Mouse (Mus musculus) myocyte (in vitro differentiated cells): ENCODE results near the gene Carns1. TPM values are rescaled to one million over a fixed set of nuclear protein-coding genes. Genes with fewer than 3 reads are reported as not detected.
A peak's percentile ranks its signal among the peaks of the same experiment; 100 is the strongest.

Source experiments
- H3K27me3 ChIP-seq: one replicate; pipeline ENCODE4 v1.6.1; 2011; ENCODE audit not compliant: control insufficient read depth, insufficient read depth, insufficient read length
- H3K36me3 ChIP-seq: one replicate; pipeline ENCODE4 v1.6.1; 2011; ENCODE audit not compliant: control insufficient read depth, insufficient read depth
- H3K4me2 ChIP-seq: one replicate; pipeline ENCODE4 v1.6.1; 2011; ENCODE audit warnings: low read depth, control low read depth
- H3K4me3 ChIP-seq: one replicate; pipeline ENCODE4 v1.5.1; 2011; ENCODE audit warnings: mild to moderate bottlenecking, control low read depth, moderate library complexity
- H3K79me2 ChIP-seq: one replicate; pipeline ENCODE4 v1.6.1; 2011; ENCODE audit not compliant: control insufficient read depth, insufficient read depth
- H3ac ChIP-seq: one replicate; pipeline ENCODE4 v1.6.1; 2011; ENCODE audit not compliant: control insufficient read depth, insufficient read length
- CEBPB ChIP-seq: IDR thresholded peaks from 2 replicates; pipeline ENCODE4 v1.6.1; 2011; ENCODE audit warnings: mild to moderate bottlenecking, moderate library complexity; ENCODE audit not compliant: poor library complexity, insufficient read depth, severe bottlenecking
- E2F4 ChIP-seq: IDR thresholded peaks from one replicate; pipeline ENCODE4 v1.6.1; 2011; ENCODE audit warnings: mild to moderate bottlenecking, control low read depth, moderate library complexity; ENCODE audit not compliant: insufficient read depth
- MAX ChIP-seq: IDR thresholded peaks from one replicate; pipeline ENCODE4 v1.6.1; 2011; ENCODE audit warnings: low read depth, mild to moderate bottlenecking, control low read depth
- MYOD1 ChIP-seq, 3 experiments: IDR thresholded peaks; one replicate each; pipeline ENCODE4 v1.6.1; 2011; ENCODE audit warnings: control low read depth in 2 of 3, low read depth in 2 of 3, mild to moderate bottlenecking in 2 of 3, moderate library complexity in 1 of 3; ENCODE audit not compliant: insufficient read length in 2 of 3, control insufficient read depth in 1 of 3
- MYOG ChIP-seq, 3 experiments: IDR thresholded peaks; one replicate each; pipeline ENCODE4 v1.6.1; 2011; ENCODE audit warnings: control low read depth in 2 of 3, low read depth in 2 of 3, mild to moderate bottlenecking in 2 of 3; ENCODE audit not compliant: insufficient read length in 2 of 3, control insufficient read depth in 1 of 3, insufficient read depth in 1 of 3
- POLR2A ChIP-seq: IDR thresholded peaks from one replicate; pipeline ENCODE4 v1.6.1; 2011; ENCODE audit warnings: low read depth, mild to moderate bottlenecking, control low read depth, moderate library complexity; ENCODE audit not compliant: insufficient read length
- POLR2AphosphoS2 ChIP-seq: IDR thresholded peaks from one replicate; pipeline ENCODE4 v1.6.1; 2011; ENCODE audit warnings: low read depth, control low read depth; ENCODE audit not compliant: insufficient read length
- REST ChIP-seq: IDR thresholded peaks from one replicate; pipeline ENCODE4 v1.6.1; 2011; ENCODE audit warnings: mild to moderate bottlenecking, control low read depth, moderate library complexity; ENCODE audit not compliant: insufficient read depth, insufficient read length
- SRF ChIP-seq: IDR thresholded peaks from one replicate; pipeline ENCODE4 v1.6.1; 2011; ENCODE audit warnings: low read depth; ENCODE audit not compliant: control insufficient read depth, insufficient read length
- TCF12 ChIP-seq: IDR thresholded peaks from one replicate; pipeline ENCODE4 v1.6.1; 2011; ENCODE audit warnings: mild to moderate bottlenecking, control low read depth; ENCODE audit not compliant: poor library complexity, insufficient read depth, severe bottlenecking
- TCF3 ChIP-seq: IDR thresholded peaks from one replicate; pipeline ENCODE4 v1.6.1; 2011; ENCODE audit warnings: low read depth, control low read depth; ENCODE audit not compliant: insufficient read length
- USF1 ChIP-seq: IDR thresholded peaks from one replicate; pipeline ENCODE4 v1.6.1; 2011; ENCODE audit warnings: low read depth, mild to moderate bottlenecking, control low read depth, moderate library complexity
- polyA plus RNA-seq: library from polyadenylated mRNA; unstranded; fragments of >200 nt; fragmentation: generic; extraction: Trizol; gene quantifications from one replicate; pipeline ENCODE4 v1.2.1, GENCODE M21; 2012; ENCODE audit warnings: missing spikeins

The Carns1 gene
- polyA plus RNA-seq, 1 experiment, result 8.2 TPM

GRCm38 (mm10) chr19:4134354-4134753 lies 40.9 kb downstream of the Carns1 start:
- Histone ChIP-seq H3K4me3 (no peak overlapping the region), H3K36me3 (peaks cover 18% of the 10 kb centered on the region), H3ac (no peak overlapping the region), H3K4me2 (no peak overlapping the region), H3K27me3 (no peaks in the 10 kb centered on the region), H3K79me2 (no peaks in the 10 kb centered on the region)
- TF ChIP-seq SRF, result no peak
- TF ChIP-seq POLR2A, result no peak
- no peak for TF ChIP-seq REST
- no peak for TF ChIP-seq POLR2AphosphoS2
- no peak for TF ChIP-seq MYOD1 (IDR thresholded peaks at IDR 0.05; ENCODE audit: control insufficient read depth in 1 of 3, insufficient read length in 2 of 3, low read depth in 2 of 3)
- no peak for TF ChIP-seq USF1
- no peak for TF ChIP-seq CEBPB
- TF ChIP-seq MYOG (IDR thresholded peaks at IDR 0.05; ENCODE audit: control insufficient read depth in 1 of 3, insufficient read depth in 1 of 3, insufficient read length in 2 of 3, low read depth in 2 of 3), result no peak
- no peak for TF ChIP-seq E2F4
- no peak for TF ChIP-seq MAX
- no peak for TF ChIP-seq TCF12
- TF ChIP-seq TCF3, result no peak

- TF ChIP-seq E2F4 (no peak), MYOD1 (IDR thresholded peaks at IDR 0.05; ENCODE audit: control insufficient read depth in 1 of 3, insufficient read length in 2 of 3, low read depth in 2 of 3) (no peak), TCF3 (no peak)
- H3K79me2 ChIP-seq, result peaks cover 10% of the 10 kb centered on the region
- peaks cover 18% of the 10 kb centered on the region for H3K36me3 ChIP-seq
These were observed 43.5 kb downstream of the Carns1 start for GRCm38 (mm10) chr19:4131768-4132167.

GRCm38 (mm10) chr19:4131075-4131474 lies 44.2 kb downstream of the Carns1 start:
- H3K27me3 ChIP-seq, result no peaks in the 10 kb centered on the region
- H3K79me2 ChIP-seq, result peaks cover 15% of the 10 kb centered on the region
- no peak overlapping the region for H3K4me2 ChIP-seq
- TF ChIP-seq MYOD1 (IDR thresholded peaks at IDR 0.05; ENCODE audit: control insufficient read depth in 1 of 3, insufficient read length in 2 of 3, low read depth in 2 of 3) (no peak), MYOG (IDR thresholded peaks at IDR 0.05; ENCODE audit: control insufficient read depth in 1 of 3, insufficient read depth in 1 of 3, insufficient read length in 2 of 3, low read depth in 2 of 3) (no peak), POLR2A (no peak), TCF3 (no peak), TCF12 (no peak), REST (no peak), CEBPB (no peak), MAX (no peak), E2F4 (no peak), POLR2AphosphoS2 (no peak), USF1 (no peak), SRF (no peak)
- H3ac ChIP-seq, result no peak overlapping the region
- peaks cover 18% of the 10 kb centered on the region for H3K36me3 ChIP-seq
- H3K4me3 ChIP-seq, result no peak overlapping the region

More at GRCm38 (mm10) chr19:4131768-4132167, 43.5 kb downstream of the Carns1 start:
- no peak overlapping the region for H3K4me2 ChIP-seq
- H3ac ChIP-seq, result no peak overlapping the region
- H3K4me3 ChIP-seq, result no peak overlapping the region
- no peaks in the 10 kb centered on the region for H3K27me3 ChIP-seq

- no peak overlapping the region for H3K4me3 ChIP-seq
- H3K27me3 ChIP-seq, result no peaks in the 10 kb centered on the region
- peaks cover 18% of the 10 kb centered on the region for H3K36me3 ChIP-seq
- H3K4me2 ChIP-seq, result peak overlapping the region; percentile 48
- H3ac ChIP-seq, result no peak overlapping the region
- H3K79me2 ChIP-seq, result peaks cover 17% of the 10 kb centered on the region
- TF ChIP-seq TCF3 (no peak), POLR2AphosphoS2 (no peak), USF1 (no peak), CEBPB (no peak), SRF (no peak), TCF12 (no peak), MYOG (IDR thresholded peaks at IDR 0.05; ENCODE audit: control insufficient read depth in 1 of 3, insufficient read depth in 1 of 3, insufficient read length in 2 of 3, low read depth in 2 of 3) (no peak), REST (no peak), POLR2A (no peak), MYOD1 (IDR thresholded peaks at IDR 0.05; ENCODE audit: control insufficient read depth in 1 of 3, insufficient read length in 2 of 3, low read depth in 2 of 3) (no peak), E2F4 (no peak)
These were observed 45.2 kb downstream of the Carns1 start for GRCm38 (mm10) chr19:4130106-4130505.

GRCm38 (mm10) chr19:4129462-4129861 lies 45.8 kb downstream of the Carns1 start:
- TF ChIP-seq POLR2AphosphoS2 (no peak), E2F4 (no peak), CEBPB (no peak), TCF12 (no peak), SRF (no peak), MYOG (IDR thresholded peaks at IDR 0.05; ENCODE audit: control insufficient read depth in 1 of 3, insufficient read depth in 1 of 3, insufficient read length in 2 of 3, low read depth in 2 of 3) (no peak), MYOD1 (IDR thresholded peaks at IDR 0.05; ENCODE audit: control insufficient read depth in 1 of 3, insufficient read length in 2 of 3, low read depth in 2 of 3) (no peak), REST (no peak), POLR2A (no peak), TCF3 (no peak), USF1 (no peak), MAX (no peak)
- no peaks in the 10 kb centered on the region for H3K27me3 ChIP-seq
- H3K79me2 ChIP-seq, result peaks cover 17% of the 10 kb centered on the region
- no peak overlapping the region for H3K4me3 ChIP-seq
- peak overlapping the region; percentile 48 for H3K4me2 ChIP-seq
- H3ac ChIP-seq, result no peak overlapping the region
- peaks cover 18% of the 10 kb centered on the region for H3K36me3 ChIP-seq
